Mouse (Mus musculus) small intestine, adult 2 months (tissue): Measurements from ENCODE around the gene P2rx4.

Experiments used
- CTCF ChIP-seq: fragments of 200-500 bp; IDR thresholded peaks from 2 replicates; pipeline ENCODE4 v1.5.1; 2012; ENCODE audit warnings: low read depth, mild to moderate bottlenecking, control low read depth, inconsistent platforms, low read length, moderate library complexity, mixed read lengths; ENCODE audit not compliant: insufficient replicate concordance, insufficient read length; ENCODE audit errors: extremely low read depth
- POLR2A ChIP-seq: fragments of 200-500 bp; IDR thresholded peaks from 2 replicates; pipeline ENCODE4 v1.6.1; 2012; ENCODE audit warnings: low read depth, mild to moderate bottlenecking, control low read depth, inconsistent platforms, low read length, moderate library complexity

DNA sequence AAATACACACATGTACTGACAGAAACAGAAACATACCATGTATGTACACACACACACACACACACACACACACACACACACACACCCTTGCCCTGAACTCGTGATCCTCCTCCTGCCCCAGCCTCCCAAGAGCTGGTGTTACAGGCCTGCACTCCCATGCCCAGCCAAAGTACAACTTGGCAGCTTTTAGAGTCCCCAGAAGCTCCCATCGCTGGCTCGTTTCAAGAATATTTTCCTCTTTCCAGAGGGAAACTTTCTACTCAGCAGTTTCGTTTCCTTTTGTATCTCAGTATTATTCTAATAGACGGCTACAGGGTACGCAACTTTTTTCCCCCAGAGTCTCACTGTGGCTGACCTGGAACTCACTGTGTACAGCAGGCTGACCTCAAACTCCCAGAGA is 5.2 kb upstream of the P2rx4 start:
- no peak for TF ChIP-seq CTCF
- TF ChIP-seq POLR2A: no peak
